Mouse (Mus musculus) embryonic facial prominence, embryonic 13.5 days (tissue): ENCODE measurements at regions not wholly inside any gene's neighbourhood (a gene's known extent, or its start where the extent isn't known, plus 50 kb on each side); places are given as distances from the start of the nearest gene placed in this dataset.

Experiments used
- ATAC-seq: fragments of 200-750 bp; cut with Nextera tagmentation; 2 replicates; pipeline ENCODE4 v1.8.0; 2017; ENCODE audit warnings: low read depth; ENCODE audit not compliant: insufficient number of reproducible peaks, insufficient read depth, low FRiP score, low TSS enrichment
- H3K27ac ChIP-seq: fragments of 300-500 bp; sonication (generic); 2 replicates; pipeline ENCODE4 v1.5.1; 2015; ENCODE audit warnings: moderate library complexity, mild to moderate bottlenecking, inconsistent platforms
- H3K27me3 ChIP-seq: fragments of 300-500 bp; sonication (generic); 2 replicates; pipeline ENCODE4 v1.6.1; 2015; ENCODE audit warnings: mild to moderate bottlenecking, inconsistent platforms
- H3K36me3 ChIP-seq: fragments of 300-500 bp; sonication (generic); 2 replicates; pipeline ENCODE4 v1.6.1; 2015; ENCODE audit warnings: mild to moderate bottlenecking, inconsistent platforms
- H3K4me1 ChIP-seq: fragments of 300-500 bp; sonication (generic); 2 replicates; pipeline ENCODE4 v1.6.1; 2015; ENCODE audit warnings: inconsistent platforms
- H3K4me2 ChIP-seq: fragments of 300-500 bp; sonication (generic); 2 replicates; pipeline ENCODE4 v1.6.1; 2015; ENCODE audit warnings: moderate library complexity, mild to moderate bottlenecking, inconsistent platforms
- H3K4me3 ChIP-seq: fragments of 300-500 bp; sonication (generic); 2 replicates; pipeline ENCODE4 v1.5.1; 2015; ENCODE audit warnings: mild to moderate bottlenecking, inconsistent platforms
- H3K9ac ChIP-seq: fragments of 300-500 bp; sonication (generic); 2 replicates; pipeline ENCODE4 v1.6.1; 2015; ENCODE audit warnings: mild to moderate bottlenecking, inconsistent platforms
- H3K9me3 ChIP-seq: fragments of 300-500 bp; sonication (generic); 2 replicates; pipeline ENCODE4 v1.6.1; 2016; ENCODE audit warnings: inconsistent platforms
- WGBS: fragments of 180-500 bp; shearing (Covaris S2); methylation state at CpG from one replicate; pipeline ENCODE4 v1.1.7; 2015; ENCODE audit warnings: mixed read lengths; 5-methylcytosine and 5-hydroxymethylcytosine counted together

- no peak for ATAC-seq
- no peaks in the 10 kb centered on the region for H3K36me3 ChIP-seq
- H3K27me3 ChIP-seq: no peaks in the 10 kb centered on the region
- WGBS: 79% methylated on average over 3 of the region's 3 CpGs
- H3K27ac ChIP-seq: no peak overlapping the region
- H3K4me2 ChIP-seq: no peak overlapping the region
- H3K4me3 ChIP-seq: no peak overlapping the region
- H3K4me1 ChIP-seq: no peaks in the 10 kb centered on the region
- H3K9me3 ChIP-seq: no peaks in the 10 kb centered on the region
- H3K9ac ChIP-seq: no peak overlapping the region
Measured at GRCm38 (mm10) chr12:9855503-9856024, 285.6 kb downstream of the Osr1 start.

GRCm38 (mm10) chr12:9856128-9856621, 286.3 kb downstream of the Osr1 start:
- no peak for ATAC-seq
- Histone ChIP-seq H3K9ac (no peak overlapping the region), H3K9me3 (no peaks in the 10 kb centered on the region), H3K36me3 (no peaks in the 10 kb centered on the region), H3K27ac (no peak overlapping the region), H3K27me3 (no peaks in the 10 kb centered on the region), H3K4me1 (no peaks in the 10 kb centered on the region), H3K4me2 (no peak overlapping the region), H3K4me3 (no peak overlapping the region)
- WGBS: 87% methylated on average over 8 of the region's 8 CpGs

- Histone ChIP-seq H3K4me3 (no peak overlapping the region), H3K36me3 (no peaks in the 10 kb centered on the region), H3K9ac (no peak overlapping the region), H3K27me3 (no peaks in the 10 kb centered on the region), H3K9me3 (no peaks in the 10 kb centered on the region), H3K27ac (no peak overlapping the region), H3K4me2 (no peak overlapping the region), H3K4me1 (no peaks in the 10 kb centered on the region)
- WGBS: 68% methylated on average over 2 of the region's 2 CpGs
- ATAC-seq: no peak
Measured at GRCm38 (mm10) chr12:9857990-9858389, 288.1 kb downstream of the Osr1 start.

- Histone ChIP-seq H3K4me3 (no peak overlapping the region), H3K27me3 (no peaks in the 10 kb centered on the region), H3K27ac (no peak overlapping the region), H3K36me3 (no peaks in the 10 kb centered on the region), H3K4me2 (no peak overlapping the region), H3K9me3 (no peaks in the 10 kb centered on the region), H3K4me1 (no peaks in the 10 kb centered on the region), H3K9ac (no peak overlapping the region)
- no peak for ATAC-seq
- 98% methylated on average over 1 of the region's 1 CpGs for WGBS
Measured at GRCm38 (mm10) chr12:9862301-9862700, 292.4 kb downstream of the Osr1 start.

- Histone ChIP-seq H3K4me1 (no peaks in the 10 kb centered on the region), H3K4me2 (no peak overlapping the region), H3K9ac (no peak overlapping the region), H3K36me3 (no peaks in the 10 kb centered on the region), H3K9me3 (no peaks in the 10 kb centered on the region), H3K4me3 (no peak overlapping the region), H3K27ac (no peak overlapping the region), H3K27me3 (no peaks in the 10 kb centered on the region)
- ATAC-seq: no peak
- WGBS: 92% methylated on average over 4 of the region's 4 CpGs
Measured at GRCm38 (mm10) chr12:9872236-9872635, 302.3 kb downstream of the Osr1 start.

- H3K9ac ChIP-seq: no peak overlapping the region
- H3K27ac ChIP-seq: no peak overlapping the region
- 91% methylated on average over 1 of the region's 1 CpGs for WGBS
- H3K4me1 ChIP-seq: no peaks in the 10 kb centered on the region
- no peak overlapping the region for H3K4me2 ChIP-seq
- no peak overlapping the region for H3K4me3 ChIP-seq
- ATAC-seq: no peak
- H3K9me3 ChIP-seq: no peaks in the 10 kb centered on the region
- H3K36me3 ChIP-seq: no peaks in the 10 kb centered on the region
- no peaks in the 10 kb centered on the region for H3K27me3 ChIP-seq
Measured at GRCm38 (mm10) chr12:9873214-9873613, 303.3 kb downstream of the Osr1 start.

GRCm38 (mm10) chr12:9874823-9875222, 304.9 kb downstream of the Osr1 start:
- Histone ChIP-seq H3K9me3 (no peaks in the 10 kb centered on the region), H3K36me3 (no peaks in the 10 kb centered on the region), H3K4me3 (no peak overlapping the region), H3K27ac (no peak overlapping the region), H3K9ac (no peak overlapping the region), H3K4me2 (no peak overlapping the region), H3K27me3 (no peaks in the 10 kb centered on the region), H3K4me1 (no peaks in the 10 kb centered on the region)
- WGBS: 86% methylated on average over 2 of the region's 2 CpGs
- ATAC-seq: no peak

- no peak for ATAC-seq
- H3K27ac ChIP-seq: no peak overlapping the region
- no peaks in the 10 kb centered on the region for H3K4me1 ChIP-seq
- no peaks in the 10 kb centered on the region for H3K27me3 ChIP-seq
- no peaks in the 10 kb centered on the region for H3K9me3 ChIP-seq
- H3K36me3 ChIP-seq: no peaks in the 10 kb centered on the region
- H3K4me2 ChIP-seq: no peak overlapping the region
- H3K9ac ChIP-seq: no peak overlapping the region
- WGBS: 90% methylated on average over 2 of the region's 2 CpGs
- no peak overlapping the region for H3K4me3 ChIP-seq
Measured at GRCm38 (mm10) chr12:9881953-9882623, 312.2 kb downstream of the Osr1 start.

GRCm38 (mm10) chr12:9883037-9883730, 313.3 kb downstream of the Osr1 start:
- no peak overlapping the region for H3K9ac ChIP-seq
- H3K9me3 ChIP-seq: no peaks in the 10 kb centered on the region
- H3K4me1 ChIP-seq: no peaks in the 10 kb centered on the region
- WGBS: 60% methylated on average over 1 of the region's 1 CpGs
- no peaks in the 10 kb centered on the region for H3K36me3 ChIP-seq
- H3K27me3 ChIP-seq: no peaks in the 10 kb centered on the region
- no peak overlapping the region for H3K4me3 ChIP-seq
- H3K4me2 ChIP-seq: no peak overlapping the region
- no peak for ATAC-seq
- no peak overlapping the region for H3K27ac ChIP-seq

- ATAC-seq: no peak
- no peaks in the 10 kb centered on the region for H3K4me1 ChIP-seq
- no peaks in the 10 kb centered on the region for H3K27me3 ChIP-seq
- no peak overlapping the region for H3K9ac ChIP-seq
- 86% methylated on average over 2 of the region's 2 CpGs for WGBS
- H3K4me3 ChIP-seq: no peak overlapping the region
- no peak overlapping the region for H3K27ac ChIP-seq
- no peaks in the 10 kb centered on the region for H3K9me3 ChIP-seq
- no peak overlapping the region for H3K4me2 ChIP-seq
- H3K36me3 ChIP-seq: no peaks in the 10 kb centered on the region
Measured at GRCm38 (mm10) chr12:9894521-9894920, 324.6 kb downstream of the Osr1 start.

- WGBS: 82% methylated on average over 6 of the region's 6 CpGs
Measured at GRCm38 (mm10) chr12:9897980-9898379, 328.1 kb downstream of the Osr1 start.

GRCm38 (mm10) chr12:9898420-9898819, 328.5 kb downstream of the Osr1 start:
- no peak overlapping the region for H3K4me3 ChIP-seq
- H3K9ac ChIP-seq: no peak overlapping the region
- no peaks in the 10 kb centered on the region for H3K9me3 ChIP-seq
- no peaks in the 10 kb centered on the region for H3K36me3 ChIP-seq
- H3K4me2 ChIP-seq: no peak overlapping the region
- no peaks in the 10 kb centered on the region for H3K27me3 ChIP-seq
- no peaks in the 10 kb centered on the region for H3K4me1 ChIP-seq
- no peak overlapping the region for H3K27ac ChIP-seq
- 28% methylated on average over 3 of the region's 3 CpGs for WGBS
- no peak for ATAC-seq

More at GRCm38 (mm10) chr12:9897980-9898379, 328.1 kb downstream of the Osr1 start:
- no peak for ATAC-seq
- no peak overlapping the region for H3K4me3 ChIP-seq
- no peak overlapping the region for H3K4me2 ChIP-seq
- H3K4me1 ChIP-seq: no peaks in the 10 kb centered on the region
- no peak overlapping the region for H3K9ac ChIP-seq
- H3K27me3 ChIP-seq: no peaks in the 10 kb centered on the region
- no peaks in the 10 kb centered on the region for H3K36me3 ChIP-seq
- no peaks in the 10 kb centered on the region for H3K9me3 ChIP-seq
- H3K27ac ChIP-seq: no peak overlapping the region
